Mouse (Mus musculus) colon, adult 2 months (tissue): ENCODE results near the gene Dyx1c1. TPM values are rescaled to one million over a fixed set of nuclear protein-coding genes. Genes with fewer than 3 reads are reported as not detected.

ENCODE experiments used
- polyA plus RNA-seq: library from polyadenylated mRNA; depleted of rRNA; stranded (reverse); fragments of >200 nt; gene quantifications from 2 replicates; pipeline ENCODE4 v1.2.3, GENCODE M21; 2012; rRNA removed

Dyx1c1 gene
- polyA plus RNA-seq = not detected in 2 replicates

DNA sequence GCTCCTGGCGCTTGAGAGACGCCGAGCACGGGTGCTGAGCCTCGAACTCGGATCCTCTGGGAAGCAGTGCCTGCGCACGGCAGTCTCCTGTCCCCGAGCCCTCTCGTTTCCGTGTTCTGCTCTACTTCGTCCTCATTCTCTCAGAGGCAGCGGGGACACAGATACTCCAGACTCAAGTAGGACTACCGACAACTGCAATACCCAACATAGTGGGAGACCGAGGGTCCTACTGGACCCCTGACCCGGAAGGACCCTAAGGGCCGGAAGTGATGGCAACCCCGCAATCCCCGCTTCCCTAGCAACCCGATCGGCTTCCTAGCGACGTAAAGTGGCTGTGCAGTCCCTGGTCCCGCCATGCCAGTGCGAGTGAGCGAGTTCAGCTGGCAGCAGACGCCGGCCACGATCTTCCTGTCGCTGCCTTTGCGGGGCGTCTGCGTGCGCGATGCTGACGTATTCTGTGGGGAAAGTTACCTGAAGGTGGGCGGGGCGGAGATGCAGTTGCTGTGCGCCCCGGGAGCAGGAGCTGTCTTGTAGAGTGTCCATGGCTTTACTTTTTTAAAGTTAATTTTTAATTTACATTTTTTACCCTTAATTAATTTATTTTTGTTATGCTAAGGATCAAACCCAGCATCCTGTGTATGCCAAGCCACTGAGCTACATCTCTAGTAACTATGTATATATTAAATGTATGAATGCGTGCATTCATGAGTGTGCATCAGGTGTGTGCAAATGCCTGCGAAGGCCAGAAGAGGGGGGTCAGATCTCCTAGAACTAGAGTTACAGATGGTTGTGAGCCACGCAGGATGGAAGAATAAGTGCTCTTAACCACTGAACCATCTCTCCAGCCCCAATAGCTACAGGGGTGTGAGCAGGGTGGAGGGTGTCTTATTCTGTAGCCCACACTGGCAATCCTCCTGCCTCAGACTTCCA lies at the start of gene Dyx1c1, which contains the start of gene Gm44503:
Gene Dyx1c1 (plus strand): TSS at position 265 of the 930 bp plus-strand sequence.
Gene Gm44503 (plus strand): TSS at position 332 of the 930 bp plus-strand sequence.

GRCm38 (mm10) chr9:72925021-72925934 lies 33.3 kb upstream of the Dyx1c1 start, which contains the start of gene Pygo1:
Gene Pygo1, plus strand, starts transcription at chr9:72925645.

GRCm38 (mm10) chr9:72985250-72986220 lies 26.9 kb downstream of the Dyx1c1 start, which contains the start of the genes Ccpg1os and Ccpg1:
Gene Ccpg1os, minus strand, starts transcription at chr9:72985382.
Gene Ccpg1, plus strand, starts transcription at chr9:72985429.

Other genes with a start within 250 kb of the Dyx1c1 start
- gene Prtg, start 151.9 kb upstream of the Dyx1c1 start, polyA plus RNA-seq = 0.08 and 0.28 TPM in 2 replicates
- gene Pygo1, start 33.1 kb upstream of the Dyx1c1 start, polyA plus RNA-seq = 0.20 and 0.23 TPM in 2 replicates
- not detected in 2 replicates for gene Gm44503, start 67 bp downstream of the Dyx1c1 start, polyA plus RNA-seq
- 6.7 and 9.1 TPM in 2 replicates for gene Ccpg1os, start 26.6 kb downstream of the Dyx1c1 start, polyA plus RNA-seq
- gene Ccpg1, start 26.6 kb downstream of the Dyx1c1 start, polyA plus RNA-seq = 4.8 and 5.4 TPM in 2 replicates
- gene Pigb, start 81.6 kb downstream of the Dyx1c1 start, polyA plus RNA-seq = 6.1 and 7.9 TPM in 2 replicates
- 11.4 and 12.8 TPM in 2 replicates for gene Rab27a, start 86.1 kb downstream of the Dyx1c1 start, polyA plus RNA-seq
- 0.69 and 1.2 TPM in 2 replicates for gene Khdc3, start 143.1 kb downstream of the Dyx1c1 start, polyA plus RNA-seq
- not detected in 2 replicates for gene Gm20509, start 143.7 kb downstream of the Dyx1c1 start, polyA plus RNA-seq
- 6.4 and 7.3 TPM in 2 replicates for gene Rsl24d1, start 154.6 kb downstream of the Dyx1c1 start, polyA plus RNA-seq